Mouse (Mus musculus) effector memory CD4-positive, alpha-beta T cell, adult 7 months (primary cell): Measurements from ENCODE around the gene Cenpf. TPM values are rescaled to one million over a fixed set of nuclear protein-coding genes. Genes with fewer than 3 reads are reported as not detected.

Source experiments
- polyA plus RNA-seq: library from polyadenylated mRNA; unstranded; fragments of 100-300 nt; shearing (Covaris generic); gene quantifications from one replicate; pipeline ENCODE4 v1.2.1, GENCODE M21; 2017

The Cenpf gene
- 0.23 TPM for polyA plus RNA-seq

GRCm38 (mm10) chr1:189687654-189688387, at the start of gene Cenpf:
TSS of gene Cenpf (minus strand) at chr1:189688086.

GRCm38 (mm10) chr1:189727884-189728783, 40.2 kb upstream of the Cenpf start, which contains the start of gene Ptpn14:
TSS of gene Ptpn14 (plus strand) at chr1:189728268.

Other genes with a start within 250 kb of the Cenpf start
- gene Ptpn14, start 40.2 kb upstream of the Cenpf start, polyA plus RNA-seq: 0.38 TPM
- gene Smyd2, start 234.3 kb upstream of the Cenpf start, polyA plus RNA-seq: 12.1 TPM